Mouse (Mus musculus): ENCODE results near the gene Rnf41.

- TF ChIP-seq CTCF (IDR thresholded peaks at IDR 0.05; ENCODE audit: low read depth): no peak
- no peak for TF ChIP-seq EP300 (IDR thresholded peaks at IDR 0.05; ENCODE audit: low read depth)
Measured at GRCm38 (mm10) chr10:128490912-128491311, 79.5 kb downstream of the Rnf41 start.
